Mouse (Mus musculus): ENCODE data around the gene Hlx. TPM values are rescaled to one million over a fixed set of nuclear protein-coding genes. Genes with fewer than 3 reads are reported as not detected.
A peak's percentile ranks its signal among the peaks of the same experiment; 100 is the strongest.

Gene Hlx
- polyA plus RNA-seq, 1 experiment from 2014 or later: 18.5 TPM

- H3K4me2 ChIP-seq: peak overlapping the region; percentile 96
- no peaks in the 10 kb centered on the region for H3K9me3 ChIP-seq (replicated peaks)
- H3K9ac ChIP-seq: peak overlapping the region; percentile 59
- 4% methylated on average over 18 of the region's 18 CpGs for WGBS
- H3K36me3 ChIP-seq: no peaks in the 10 kb centered on the region
- H3K27me3 ChIP-seq: peaks cover 97% of the 10 kb centered on the region
- no peak for ATAC-seq (replicated peaks; ENCODE audit: low FRiP score)
- peak overlapping the region; percentile 61 for H3K4me3 ChIP-seq (replicated peaks)
- H3K27ac ChIP-seq: peak overlapping the region; percentile 88; the same call in 1 of the 2 replicates
- H3K4me1 ChIP-seq: peaks cover 47% of the 10 kb centered on the region
Measured at GRCm38 (mm10) chr1:184731091-184731640, 1.3 kb downstream of the Hlx start.

- H3K9ac ChIP-seq: no peak overlapping the region
- H3K9me3 ChIP-seq (replicated peaks): no peaks in the 10 kb centered on the region
- peak overlapping the region; percentile 61 for H3K4me3 ChIP-seq (replicated peaks)
- no peak for ATAC-seq (replicated peaks; ENCODE audit: low FRiP score)
- peaks cover 47% of the 10 kb centered on the region for H3K4me1 ChIP-seq
- H3K36me3 ChIP-seq: no peaks in the 10 kb centered on the region
- peak overlapping the region; percentile 96 for H3K4me2 ChIP-seq
- H3K27ac ChIP-seq: no peak overlapping the region
- peaks cover 97% of the 10 kb centered on the region for H3K27me3 ChIP-seq
- WGBS: 5% methylated on average over 12 of the region's 12 CpGs
Measured at GRCm38 (mm10) chr1:184730453-184731013, 1.9 kb downstream of the Hlx start.

DNA sequence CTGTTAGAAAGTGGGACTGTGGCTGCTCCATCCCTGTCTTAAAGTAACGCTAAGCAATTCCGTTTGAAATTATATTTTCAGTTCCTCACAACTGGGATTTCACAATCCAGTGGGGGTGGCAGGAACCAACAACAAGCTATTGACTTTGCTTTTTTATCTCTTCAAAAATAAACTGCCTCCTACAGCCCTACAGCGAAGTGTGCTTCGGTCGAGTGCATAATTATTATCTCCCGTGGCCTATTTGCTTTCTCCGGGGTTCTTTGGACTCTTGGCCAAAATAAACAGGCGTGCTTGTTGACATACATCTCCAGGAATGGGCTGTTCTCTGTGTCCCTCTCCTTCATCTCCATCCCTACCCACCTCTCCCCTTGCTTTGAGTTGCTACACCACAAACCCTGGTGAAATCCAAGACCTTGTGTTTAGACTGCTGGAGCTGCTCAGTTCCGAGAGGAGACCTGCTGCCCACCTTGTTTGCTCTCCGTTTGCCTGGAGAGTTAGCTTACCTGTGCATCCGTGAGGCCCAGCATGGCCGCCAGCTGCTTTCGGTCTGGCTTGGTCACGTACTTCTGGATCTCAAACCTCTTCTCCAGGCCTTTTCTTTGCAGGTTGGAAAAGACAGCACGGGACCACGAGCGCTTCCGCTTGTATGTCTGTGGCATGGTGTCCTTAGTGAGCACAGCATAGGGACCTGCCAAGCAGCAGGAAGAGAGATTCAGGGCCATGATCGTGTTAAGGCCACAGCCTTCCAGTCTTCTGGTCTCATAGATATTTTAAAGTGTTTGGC lies 2.9 kb downstream of the Hlx start:
- ATAC-seq (replicated peaks; ENCODE audit: low FRiP score): no peak
- Histone ChIP-seq H3K36me3 (no peaks in the 10 kb centered on the region), H3K4me1 (peaks cover 49% of the 10 kb centered on the region), H3K4me2 (peak overlapping the region; percentile 34), H3K4me3 (replicated peaks) (peak overlapping the region; percentile 61), H3K9ac (no peak overlapping the region), H3K9me3 (replicated peaks) (no peaks in the 10 kb centered on the region), H3K27ac (no peak overlapping the region), H3K27me3 (peaks cover 99% of the 10 kb centered on the region)
- WGBS: 4% methylated on average over 19 of the region's 19 CpGs

DNA sequence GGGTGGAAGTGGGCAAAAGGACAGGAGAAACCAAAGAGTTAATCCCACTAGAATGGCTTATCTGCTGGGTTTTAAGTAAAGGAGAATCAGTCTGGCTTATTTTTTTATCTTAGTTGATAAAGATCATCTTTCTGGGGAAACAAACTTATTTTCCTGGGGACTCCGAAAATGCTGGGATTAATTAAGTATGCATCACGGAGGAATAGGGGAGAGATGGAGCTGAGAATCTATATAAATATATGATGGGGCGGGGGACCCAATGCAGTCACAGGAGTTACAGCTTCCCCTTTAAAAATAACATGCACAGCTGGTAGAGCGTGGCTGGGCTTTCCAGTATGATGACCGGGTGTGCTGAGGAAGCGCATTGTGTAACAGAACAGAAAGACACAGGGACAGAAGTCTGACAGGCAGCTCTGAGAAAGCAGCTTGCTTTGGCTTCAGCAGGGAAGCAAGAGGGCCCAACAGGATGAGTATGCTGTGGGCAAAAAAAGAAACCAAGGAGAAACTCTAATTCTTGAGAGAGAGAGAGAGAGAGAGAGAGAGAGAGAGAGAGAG lies 3.8 kb downstream of the Hlx start:
- Histone ChIP-seq H3K27me3 (peaks cover 99% of the 10 kb centered on the region), H3K27ac (no peak overlapping the region), H3K36me3 (no peaks in the 10 kb centered on the region), H3K9ac (no peak overlapping the region), H3K4me2 (peak overlapping the region; percentile 60), H3K9me3 (replicated peaks) (no peaks in the 10 kb centered on the region), H3K4me1 (peaks cover 40% of the 10 kb centered on the region), H3K4me3 (replicated peaks) (peak overlapping the region; percentile 38)
- ATAC-seq (replicated peaks; ENCODE audit: low FRiP score): no peak
- 8% methylated on average over 6 of the region's 6 CpGs for WGBS

DNA sequence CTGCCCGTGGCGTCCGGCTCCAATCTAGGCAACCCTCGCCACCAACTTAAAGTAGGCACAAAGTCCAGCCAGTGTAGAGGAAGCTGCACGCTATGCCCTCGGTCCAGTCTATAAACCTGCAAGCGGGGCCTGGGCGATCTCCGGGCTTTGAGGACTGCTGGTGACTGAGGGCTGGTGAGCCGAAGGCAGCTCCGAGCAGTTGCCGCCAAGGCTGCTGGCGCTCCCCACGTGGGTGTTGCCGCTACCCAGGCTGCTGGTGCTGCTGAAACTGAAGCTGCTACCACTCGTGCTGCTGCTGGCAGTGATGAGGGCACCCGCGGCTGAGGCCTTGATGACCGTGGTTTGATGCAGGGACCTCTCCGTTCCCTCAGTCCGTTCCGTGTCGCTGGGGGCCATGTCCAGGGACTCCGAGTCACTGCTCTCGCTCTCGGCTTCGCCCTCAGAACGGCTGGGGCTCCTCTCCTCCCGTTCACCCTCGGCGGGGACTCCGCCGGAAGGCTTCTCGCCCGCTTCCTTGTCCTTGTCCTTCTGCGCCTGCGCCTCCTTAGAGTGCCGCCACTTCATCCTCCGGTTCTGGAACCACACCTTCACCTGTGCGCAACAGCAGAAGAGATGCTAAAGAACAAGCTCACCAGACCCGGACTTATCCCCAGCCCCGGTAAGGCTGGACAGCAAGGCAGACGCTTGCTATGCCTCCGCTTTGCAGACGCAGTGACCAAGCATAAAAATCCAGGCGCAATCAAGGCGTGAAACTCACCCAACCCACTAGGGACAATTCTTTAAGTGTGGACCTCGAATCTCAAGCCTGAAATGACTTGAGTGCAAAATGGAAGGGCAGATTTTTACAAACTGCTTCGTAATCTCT lies 4.8 kb downstream of the Hlx start:
- Histone ChIP-seq H3K27me3 (peaks cover 99% of the 10 kb centered on the region), H3K4me3 (replicated peaks) (peak overlapping the region; percentile 38), H3K4me1 (peaks cover 32% of the 10 kb centered on the region), H3K27ac (no peak overlapping the region), H3K36me3 (no peaks in the 10 kb centered on the region), H3K9ac (0 out of 2 replicates have a peak overlapping the region, but pooled peaks have one; percentile 1), H3K9me3 (replicated peaks) (no peaks in the 10 kb centered on the region), H3K4me2 (peak overlapping the region; percentile 60)
- no peak for ATAC-seq (replicated peaks; ENCODE audit: low FRiP score)
- WGBS: 10% methylated on average over 49 of the region's 49 CpGs

DNA sequence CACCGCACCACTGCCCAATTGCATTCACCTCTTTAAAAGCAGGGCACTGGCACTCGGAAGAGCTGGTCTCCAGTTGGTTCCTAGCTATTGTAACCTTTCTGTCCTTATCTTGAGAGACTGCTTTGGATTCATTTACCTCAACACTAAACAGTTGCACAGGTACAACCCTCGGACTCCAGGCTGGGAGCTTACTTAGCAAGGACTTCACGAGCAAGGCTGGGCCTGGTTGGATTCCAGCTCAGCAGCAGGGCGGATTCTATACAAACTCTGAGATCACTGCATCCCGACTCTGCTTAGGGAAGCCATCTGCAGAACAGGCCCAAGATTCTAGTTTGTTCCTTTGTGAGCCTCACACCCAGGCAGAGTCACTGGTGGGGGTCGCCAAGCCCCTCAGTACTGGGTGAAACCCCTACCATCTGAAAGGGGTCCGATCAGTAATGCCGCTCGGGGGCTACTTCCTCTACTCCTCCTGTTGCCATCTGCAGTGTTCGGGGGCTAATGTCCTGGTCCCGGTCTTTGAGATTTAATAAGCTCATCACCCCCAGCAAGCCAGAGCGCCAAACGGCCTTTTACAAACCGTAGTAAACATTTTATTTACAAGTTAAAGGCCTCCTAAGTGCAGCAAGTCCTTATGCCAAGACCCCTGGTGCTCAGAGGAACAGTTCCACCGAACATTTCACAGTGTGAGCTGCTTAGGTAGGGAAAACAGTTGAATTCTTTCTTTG lies 5.7 kb downstream of the Hlx start:
- no peak overlapping the region for H3K9ac ChIP-seq
- no peak overlapping the region for H3K27ac ChIP-seq
- ATAC-seq (replicated peaks; ENCODE audit: low FRiP score): no peak
- peaks cover 25% of the 10 kb centered on the region for H3K4me1 ChIP-seq
- H3K36me3 ChIP-seq: no peaks in the 10 kb centered on the region
- H3K27me3 ChIP-seq: peaks cover 100% of the 10 kb centered on the region
- H3K4me2 ChIP-seq: peak overlapping the region; percentile 60; the same call in 1 of the 2 replicates
- peak overlapping the region; percentile 38 for H3K4me3 ChIP-seq (replicated peaks)
- WGBS: 14% methylated on average over 16 of the region's 16 CpGs
- H3K9me3 ChIP-seq (replicated peaks): no peaks in the 10 kb centered on the region

GRCm38 (mm10) chr1:184725318-184725790 lies 7.1 kb downstream of the Hlx start:
- no peak overlapping the region for H3K4me2 ChIP-seq
- no peak overlapping the region for H3K9ac ChIP-seq
- 7% methylated on average over 11 of the region's 11 CpGs for WGBS
- H3K4me1 ChIP-seq: peaks cover 24% of the 10 kb centered on the region
- no peak overlapping the region for H3K27ac ChIP-seq
- no peak overlapping the region for H3K4me3 ChIP-seq (replicated peaks)
- no peak for ATAC-seq (replicated peaks; ENCODE audit: low FRiP score)
- H3K36me3 ChIP-seq: no peaks in the 10 kb centered on the region
- no peaks in the 10 kb centered on the region for H3K9me3 ChIP-seq (replicated peaks)
- H3K27me3 ChIP-seq: peaks cover 100% of the 10 kb centered on the region

DNA sequence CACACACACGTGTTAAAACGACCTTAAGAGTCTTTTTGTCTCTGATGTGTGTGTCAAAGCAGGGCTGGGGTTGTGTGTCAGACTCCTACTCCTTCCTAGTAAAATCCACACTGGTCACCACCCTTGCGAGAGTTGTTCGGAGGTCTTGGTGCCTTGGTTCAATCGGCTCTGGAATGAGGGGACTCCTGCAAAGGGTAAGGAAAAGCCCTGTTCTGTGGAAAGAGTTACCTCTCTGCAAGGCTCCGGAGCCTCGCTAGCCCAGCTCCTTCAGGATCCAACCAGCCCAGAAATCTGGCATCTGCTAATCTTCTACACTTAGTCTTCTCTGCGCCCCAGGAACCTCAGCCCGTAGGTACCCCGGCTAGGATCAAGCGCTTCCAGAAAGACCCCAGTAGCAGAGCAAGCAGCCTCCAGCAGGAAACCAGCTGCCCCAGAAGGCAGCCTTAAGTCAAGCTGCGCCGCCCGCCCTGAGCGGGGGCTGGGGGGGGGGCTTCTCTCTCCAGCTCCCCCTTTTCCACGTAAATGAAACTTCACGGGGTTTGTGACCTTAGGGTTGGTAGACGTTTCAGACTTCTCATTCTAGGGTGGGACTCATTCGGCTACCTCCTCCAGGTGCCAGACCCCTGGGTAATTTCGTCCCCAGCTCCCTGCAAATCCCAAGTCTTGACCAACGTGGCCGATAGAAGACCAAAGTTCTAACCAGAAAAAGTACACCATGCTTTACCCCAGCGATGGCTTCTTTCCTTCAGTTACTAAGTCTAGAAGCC lies 7.7 kb downstream of the Hlx start:
- 7% methylated on average over 23 of the region's 23 CpGs for WGBS
- Histone ChIP-seq H3K4me3 (replicated peaks) (no peak overlapping the region), H3K27ac (no peak overlapping the region), H3K4me2 (no peak overlapping the region), H3K9me3 (replicated peaks) (no peaks in the 10 kb centered on the region), H3K4me1 (peaks cover 23% of the 10 kb centered on the region), H3K27me3 (peaks cover 100% of the 10 kb centered on the region), H3K36me3 (no peaks in the 10 kb centered on the region), H3K9ac (no peak overlapping the region)
- no peak for ATAC-seq (replicated peaks; ENCODE audit: low FRiP score)

DNA sequence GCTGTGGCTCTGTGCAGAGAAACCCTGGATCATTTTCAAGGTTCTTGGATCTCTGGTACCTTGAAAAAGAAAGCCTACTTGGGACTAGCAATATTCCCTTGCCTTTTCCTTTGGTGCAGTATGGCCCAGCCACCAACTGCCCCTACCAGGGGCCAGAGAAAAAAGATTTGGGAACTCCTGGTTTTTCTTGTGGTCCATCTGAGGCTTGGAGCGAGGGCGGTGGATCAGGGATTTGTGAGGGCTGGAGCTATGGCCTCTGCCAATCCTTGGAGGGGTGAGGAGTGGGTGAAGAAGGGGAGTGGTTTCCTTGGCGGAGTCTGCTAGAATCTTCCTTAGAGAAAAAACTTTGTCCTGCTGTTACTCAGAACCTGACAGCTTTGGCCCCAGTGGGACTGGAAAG lies 8.5 kb downstream of the Hlx start:
- H3K27ac ChIP-seq: no peak overlapping the region
- H3K4me2 ChIP-seq: no peak overlapping the region
- peaks cover 21% of the 10 kb centered on the region for H3K4me1 ChIP-seq
- H3K9ac ChIP-seq: no peak overlapping the region
- H3K36me3 ChIP-seq: no peaks in the 10 kb centered on the region
- no peak for ATAC-seq (replicated peaks; ENCODE audit: low FRiP score)
- H3K9me3 ChIP-seq (replicated peaks): no peaks in the 10 kb centered on the region
- 9% methylated on average over 3 of the region's 3 CpGs for WGBS
- H3K27me3 ChIP-seq: peaks cover 100% of the 10 kb centered on the region
- no peak overlapping the region for H3K4me3 ChIP-seq (replicated peaks)

DNA sequence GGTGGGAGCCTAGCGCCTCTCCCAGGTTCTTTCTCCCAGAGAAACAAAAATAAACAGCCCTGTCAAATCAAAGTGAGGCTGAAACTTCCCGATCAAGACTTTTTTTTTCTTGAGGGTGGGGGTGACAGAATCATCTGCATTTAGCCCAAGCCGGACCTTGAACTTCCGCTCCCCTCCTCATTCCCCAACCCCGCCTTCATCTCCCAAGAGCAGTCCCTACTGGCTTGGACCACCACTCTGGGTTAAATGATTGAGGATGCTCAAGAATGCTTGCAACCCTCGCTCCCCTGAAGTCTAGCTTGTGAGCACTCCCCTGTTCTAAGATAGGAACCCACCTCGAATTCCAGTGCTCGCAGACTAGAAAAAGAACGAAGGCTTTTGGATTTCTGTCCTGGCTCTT lies 11.3 kb downstream of the Hlx start:
- H3K4me2 ChIP-seq: no peak overlapping the region
- peaks cover 100% of the 10 kb centered on the region for H3K27me3 ChIP-seq
- H3K4me1 ChIP-seq: peaks cover 28% of the 10 kb centered on the region
- no peak overlapping the region for H3K9ac ChIP-seq
- WGBS: 1% methylated on average over 9 of the region's 9 CpGs
- no peak overlapping the region for H3K27ac ChIP-seq
- H3K36me3 ChIP-seq: no peaks in the 10 kb centered on the region
- no peak overlapping the region for H3K4me3 ChIP-seq (replicated peaks)
- H3K9me3 ChIP-seq (replicated peaks): no peaks in the 10 kb centered on the region
- no peak for ATAC-seq (replicated peaks; ENCODE audit: low FRiP score)

All from kidney, embryonic 15.5 days (tissue).